Mouse (Mus musculus) liver, embryonic 12.5 days (tissue): ENCODE data around the gene Sys1. TPM values are rescaled to one million over a fixed set of nuclear protein-coding genes. Genes with fewer than 3 reads are reported as not detected.

Experiments
- ATAC-seq: fragments of 200-750 bp; cut with Nextera tagmentation; 2 replicates; pipeline ENCODE4 v1.8.0; 2017; ENCODE audit warnings: moderate number of reproducible peaks, mild to moderate bottlenecking, moderate library complexity
- H3K27ac ChIP-seq: fragments of 300-500 bp; sonication (generic); 2 replicates; pipeline ENCODE4 v1.5.1; 2016; ENCODE audit warnings: mild to moderate bottlenecking
- H3K27me3 ChIP-seq: fragments of 300-500 bp; sonication (generic); replicated peaks from 2 replicates; pipeline ENCODE4 v1.6.1; 2016; ENCODE audit warnings: mild to moderate bottlenecking, moderate library complexity
- H3K36me3 ChIP-seq: fragments of 300-500 bp; sonication (generic); 2 replicates; pipeline ENCODE4 v1.6.1; 2016; ENCODE audit warnings: mild to moderate bottlenecking, moderate library complexity
- H3K4me1 ChIP-seq: fragments of 300-500 bp; sonication (generic); 2 replicates; pipeline ENCODE4 v1.6.1; 2016
- H3K4me2 ChIP-seq: fragments of 300-500 bp; sonication (generic); 2 replicates; pipeline ENCODE4 v1.6.1; 2016; ENCODE audit warnings: mild to moderate bottlenecking, moderate library complexity
- H3K4me3 ChIP-seq: fragments of 300-500 bp; sonication (generic); 2 replicates; pipeline ENCODE4 v1.5.1; 2016; ENCODE audit warnings: mild to moderate bottlenecking, moderate library complexity
- H3K9ac ChIP-seq: fragments of 300-500 bp; sonication (generic); 2 replicates; pipeline ENCODE4 v1.6.1; 2016; ENCODE audit warnings: mild to moderate bottlenecking, moderate library complexity
- H3K9me3 ChIP-seq: fragments of 300-500 bp; sonication (generic); replicated peaks from 2 replicates; pipeline ENCODE4 v1.6.1; 2016; ENCODE audit warnings: mild to moderate bottlenecking, moderate library complexity
- WGBS: fragments of 180-500 bp; shearing (Covaris S2); methylation state at CpG from one replicate; pipeline ENCODE4 v1.1.7; 2016; ENCODE audit not compliant: insufficient replicate concordance; 5-methylcytosine and 5-hydroxymethylcytosine counted together
- polyA plus RNA-seq: library from polyadenylated mRNA; unstranded; fragments of >200 nt; fragmentation: Nextera tagmentation; extraction: Ambion mirVana; gene quantifications from 2 replicates; pipeline ENCODE4 v1.2.1, GENCODE M21; 2016

Gene Sys1
- polyA plus RNA-seq, 1 experiment from 2014 or later: 37.9 TPM

GRCm38 (mm10) chr2:164522280-164522679, 65.5 kb downstream of the Sys1 start:
- 0 out of 2 replicates have a peak overlapping the region, but pooled peaks have one; percentile 11 for H3K4me2 ChIP-seq
- no peaks in the 10 kb centered on the region for H3K36me3 ChIP-seq
- peaks cover 4% of the 10 kb centered on the region; the same call in 1 of the 2 replicates for H3K9me3 ChIP-seq
- H3K4me1 ChIP-seq: peaks cover 8% of the 10 kb centered on the region; the same call in 1 of the 2 replicates
- no peak overlapping the region for H3K9ac ChIP-seq
- peaks cover 31% of the 10 kb centered on the region for H3K27me3 ChIP-seq
- no peak for ATAC-seq
- WGBS: 16% methylated on average over 8 of the region's 8 CpGs
- H3K4me3 ChIP-seq: no peak overlapping the region
- H3K27ac ChIP-seq: no peak overlapping the region

GRCm38 (mm10) chr2:164523301-164523773, 66.6 kb downstream of the Sys1 start:
- peaks cover 8% of the 10 kb centered on the region; the same call in 1 of the 2 replicates for H3K4me1 ChIP-seq
- no peaks in the 10 kb centered on the region for H3K36me3 ChIP-seq
- peaks cover 4% of the 10 kb centered on the region; the same call in 1 of the 2 replicates for H3K9me3 ChIP-seq
- no peak overlapping the region for H3K27ac ChIP-seq
- 57% methylated on average over 10 of the region's 10 CpGs for WGBS
- H3K4me3 ChIP-seq: no peak overlapping the region
- H3K9ac ChIP-seq: no peak overlapping the region
- peaks cover 31% of the 10 kb centered on the region for H3K27me3 ChIP-seq
- no peak for ATAC-seq
- no peak overlapping the region for H3K4me2 ChIP-seq

- Histone ChIP-seq H3K4me3 (no peak overlapping the region), H3K9me3 (peaks cover 4% of the 10 kb centered on the region; the same call in 1 of the 2 replicates), H3K27me3 (0 out of 2 replicates have a peak, but pooled peaks cover 2% of the 10 kb centered on the region), H3K36me3 (no peaks in the 10 kb centered on the region), H3K4me2 (no peak overlapping the region), H3K27ac (no peak overlapping the region), H3K9ac (no peak overlapping the region), H3K4me1 (no peaks in the 10 kb centered on the region)
- 53% methylated on average over 5 of the region's 5 CpGs for WGBS
- ATAC-seq: no peak
Measured at GRCm38 (mm10) chr2:164528557-164528956, 71.8 kb downstream of the Sys1 start.

Other genes starting within 250 kb of the Sys1 start
- 0.30 TPM in 1 of 2 replicates, not detected in the other for gene Wfdc15b, start 235.3 kb upstream of the Sys1 start, polyA plus RNA-seq
- gene Svs2, start 218.5 kb upstream of the Sys1 start, polyA plus RNA-seq: not detected in 2 replicates
- not detected in 2 replicates for gene Svs3b, start 200.3 kb upstream of the Sys1 start, polyA plus RNA-seq
- gene Svs4, start 178.5 kb upstream of the Sys1 start, polyA plus RNA-seq: not detected in 2 replicates
- gene Svs3a, start 167.7 kb upstream of the Sys1 start, polyA plus RNA-seq: not detected in 2 replicates
- not detected in 2 replicates for gene Svs6, start 140.2 kb upstream of the Sys1 start, polyA plus RNA-seq
- gene Svs5, start 124.2 kb upstream of the Sys1 start, polyA plus RNA-seq: not detected in 2 replicates
- 12.1 and 14.1 TPM in 2 replicates for gene Slpi, start 67.9 kb upstream of the Sys1 start, polyA plus RNA-seq
- not detected in 2 replicates for gene Rbpjl, start 53.8 kb upstream of the Sys1 start, polyA plus RNA-seq
- 0.28 and 0.41 TPM in 2 replicates for gene Matn4, start 51.8 kb upstream of the Sys1 start, polyA plus RNA-seq
- 31.3 and 31.8 TPM in 2 replicates for gene Sdc4, start 13.1 kb upstream of the Sys1 start, polyA plus RNA-seq
- 4.7 and 5.2 TPM in 2 replicates for gene Gm20458, start 4.0 kb downstream of the Sys1 start, polyA plus RNA-seq
- gene Trp53tg5, start 16.8 kb downstream of the Sys1 start, polyA plus RNA-seq: not detected in 2 replicates
- 0.94 and 1.7 TPM in 2 replicates for gene Dbndd2, start 29.1 kb downstream of the Sys1 start, polyA plus RNA-seq
- 29.7 and 30.3 TPM in 2 replicates for gene Pigt, start 40.6 kb downstream of the Sys1 start, polyA plus RNA-seq
- gene Wfdc2, start 105.4 kb downstream of the Sys1 start, polyA plus RNA-seq: 2.1 and 3.2 TPM in 2 replicates
- gene Spint3, start 116.5 kb downstream of the Sys1 start, polyA plus RNA-seq: not detected in 2 replicates
- 0.26 TPM in 1 of 2 replicates, not detected in the other for gene Wfdc6a, start 128.5 kb downstream of the Sys1 start, polyA plus RNA-seq
- gene Eppin, start 136.6 kb downstream of the Sys1 start, polyA plus RNA-seq: not detected in 2 replicates
- not detected in 2 replicates for gene Wfdc6b, start 156.6 kb downstream of the Sys1 start, polyA plus RNA-seq
- not detected in 2 replicates for gene Wfdc8, start 156.7 kb downstream of the Sys1 start, polyA plus RNA-seq
- gene Wfdc16, start 181.8 kb downstream of the Sys1 start, polyA plus RNA-seq: not detected in 2 replicates
- gene Wfdc10, start 199.1 kb downstream of the Sys1 start, polyA plus RNA-seq: not detected in 2 replicates
- not detected in 2 replicates for gene Wfdc9, start 199.6 kb downstream of the Sys1 start, polyA plus RNA-seq
- not detected in 2 replicates for gene Wfdc11, start 217.1 kb downstream of the Sys1 start, polyA plus RNA-seq
- gene Wfdc13, start 228.1 kb downstream of the Sys1 start, polyA plus RNA-seq: not detected in 2 replicates
- gene Spint4, start 241.5 kb downstream of the Sys1 start, polyA plus RNA-seq: not detected in 2 replicates